Mouse (Mus musculus) liver, postnatal 0 days (tissue): ENCODE measurements at regions not wholly inside any gene's neighbourhood (a gene's known extent, or its start where the extent isn't known, plus 50 kb on each side); places are given as distances from the start of the nearest gene placed in this dataset.

Source experiments
- CTCF ChIP-seq: sonication (generic); IDR thresholded peaks from 2 replicates; pipeline ENCODE4 v1.5.1; 2016; ENCODE audit warnings: antibody characterized with exemption, low read depth
- EP300 ChIP-seq: IDR thresholded peaks from 2 replicates; pipeline ENCODE4 v1.6.1; 2016; ENCODE audit warnings: antibody characterized with exemption, low read depth, mild to moderate bottlenecking

- TF ChIP-seq EP300 (no peak), CTCF (no peak)
Observed at GRCm38 (mm10) chr12:70675846-70676245, 149.5 kb upstream of the Frmd6 start.
